Mouse (Mus musculus): ENCODE results near the gene Gm45234. TPM values are rescaled to one million over a fixed set of nuclear protein-coding genes. Genes with fewer than 3 reads are reported as not detected.
A peak's percentile ranks its signal among the peaks of the same experiment; 100 is the strongest.

Gm45234 gene
- polyA plus RNA-seq, 1 experiment, result not detected

DNA sequence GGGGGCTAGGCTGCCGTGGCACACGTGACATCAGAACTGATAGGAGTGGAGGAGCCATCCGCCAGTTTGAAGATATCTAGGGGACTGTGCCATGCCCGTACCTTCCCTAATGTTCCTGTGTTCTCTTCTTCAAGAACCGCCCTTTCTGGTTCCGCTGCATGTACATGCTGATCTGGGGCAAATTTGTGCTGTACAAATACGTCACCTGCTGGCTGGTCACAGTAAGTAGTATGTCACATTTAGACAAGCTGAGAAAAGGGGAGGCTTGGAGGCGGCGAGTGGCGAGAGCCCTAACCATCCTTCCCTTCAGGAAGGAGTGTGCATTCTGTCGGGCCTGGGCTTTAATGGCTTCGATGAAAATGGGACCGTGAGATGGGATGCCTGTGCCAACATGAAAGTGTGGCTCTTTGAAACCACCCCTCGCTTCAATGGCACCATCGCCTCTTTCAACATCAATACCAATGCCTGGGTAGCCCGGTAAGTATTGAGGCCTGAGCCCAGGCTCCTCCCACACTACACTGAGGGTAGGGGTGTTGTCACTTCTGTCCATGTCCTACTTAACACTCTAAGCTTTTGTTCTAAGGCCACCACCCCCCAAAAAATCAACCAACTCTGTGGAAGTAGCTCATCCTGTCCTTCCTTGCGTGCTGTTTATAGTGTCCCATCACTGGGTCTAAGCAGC lies 53.6 kb downstream of the Gm45234 start:
- TF ChIP-seq POLR2A (IDR thresholded peaks at IDR 0.05; ENCODE audit: low read depth, low read length), result no peak
- TF ChIP-seq CTCF (conservative IDR thresholded peaks at IDR 0.05; ENCODE audit: insufficient read depth, insufficient read length, low read depth, low read length), result 0 out of 2 replicates have a peak, but pooled peaks have one; percentile 5
- peaks cover 8% of the 10 kb centered on the region for H3K4me1 ChIP-seq (ENCODE audit: control insufficient read depth, insufficient read depth, low read length)
- no peak overlapping the region for H3K4me3 ChIP-seq (ENCODE audit: insufficient read depth, low read depth, low read length)
- peaks cover 5% of the 10 kb centered on the region for H3K36me3 ChIP-seq (ENCODE audit: control insufficient read depth, insufficient read depth, low read length)
- WGBS, result 87% methylated on average over 17 of the region's 17 CpGs
- no peak overlapping the region for H3K27ac ChIP-seq (ENCODE audit: insufficient read depth, low read depth, low read length)
- no peak for DNase-seq
- H3K27me3 ChIP-seq (replicated peaks; ENCODE audit: control insufficient read depth, insufficient read depth, low read length), result no peaks in the 10 kb centered on the region

DNA sequence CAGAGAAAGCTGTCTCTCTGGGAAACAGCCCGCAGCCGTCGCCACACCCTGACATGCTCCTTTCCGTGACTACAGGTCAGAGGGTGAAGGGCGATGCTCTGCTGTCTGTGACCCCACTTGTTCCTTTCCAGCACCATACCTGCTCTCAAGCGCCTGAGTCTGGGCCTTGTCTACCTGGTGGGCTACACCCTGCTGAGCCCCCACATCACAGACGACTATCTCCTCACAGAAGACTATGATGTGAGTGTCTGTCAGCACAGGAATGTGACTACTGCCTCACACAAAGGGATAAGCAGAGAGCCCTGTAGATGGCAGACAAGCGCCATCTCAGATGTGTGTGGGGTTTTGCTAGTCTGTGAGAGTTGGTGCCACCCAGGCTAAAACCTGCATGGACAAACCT lies 54.5 kb downstream of the Gm45234 start:
- Histone ChIP-seq H3K4me3 (ENCODE audit: insufficient read depth, low read depth, low read length) (no peak overlapping the region), H3K36me3 (ENCODE audit: control insufficient read depth, insufficient read depth, low read length) (peaks cover 5% of the 10 kb centered on the region)
- DNase-seq, result no peak

DNA sequence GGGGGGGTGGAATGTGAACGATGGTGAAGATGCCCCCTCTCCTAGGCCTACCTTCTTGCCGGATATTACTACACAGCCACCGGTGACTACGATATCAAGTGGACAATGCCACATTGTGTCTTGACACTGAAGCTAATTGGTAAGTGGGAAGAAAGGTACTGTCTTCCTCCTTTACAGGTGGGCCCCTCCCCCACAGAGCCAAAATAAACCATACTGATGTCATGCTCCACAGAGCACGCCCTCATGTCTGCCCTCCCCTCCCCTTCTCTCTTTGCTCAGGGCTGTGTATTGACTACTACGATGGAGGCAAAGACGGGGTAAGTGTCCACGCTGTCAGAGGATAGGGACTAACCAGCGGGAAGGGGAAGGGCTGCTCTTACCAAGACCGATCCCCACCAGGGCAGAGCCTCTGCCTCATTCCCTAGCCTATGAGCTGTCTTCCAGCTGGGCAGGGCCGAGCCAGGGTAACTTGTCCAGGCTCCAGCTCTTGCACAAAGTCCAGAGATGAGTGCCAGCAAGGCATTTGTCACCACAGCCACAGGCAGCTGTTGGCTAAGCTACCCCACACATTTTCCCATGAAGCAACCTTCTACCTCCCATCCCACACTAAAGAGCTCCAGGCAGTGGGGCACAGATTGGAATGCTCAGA lies 55.7 kb downstream of the Gm45234 start:
- Histone ChIP-seq H3K27me3 (replicated peaks; ENCODE audit: control insufficient read depth, insufficient read depth, low read length) (no peaks in the 10 kb centered on the region), H3K4me3 (ENCODE audit: insufficient read depth, low read depth, low read length) (no peak overlapping the region), H3K36me3 (ENCODE audit: control insufficient read depth, insufficient read depth, low read length) (peaks cover 5% of the 10 kb centered on the region), H3K4me1 (ENCODE audit: control insufficient read depth, insufficient read depth, low read length) (peaks cover 8% of the 10 kb centered on the region), H3K27ac (ENCODE audit: insufficient read depth, low read depth, low read length) (no peak overlapping the region)
- peak; percentile 80 for DNase-seq
- no peak for TF ChIP-seq CTCF (conservative IDR thresholded peaks at IDR 0.05; ENCODE audit: insufficient read depth, insufficient read length, low read depth, low read length)
- TF ChIP-seq POLR2A (IDR thresholded peaks at IDR 0.05; ENCODE audit: low read depth, low read length), result no peak
- 45% methylated on average over 11 of the region's 11 CpGs for WGBS

More for the DNA sequence above, 54.5 kb downstream of the Gm45234 start:
- Histone ChIP-seq H3K4me1 (ENCODE audit: control insufficient read depth, insufficient read depth, low read length) (peaks cover 8% of the 10 kb centered on the region), H3K27ac (ENCODE audit: insufficient read depth, low read depth, low read length) (no peak overlapping the region), H3K27me3 (replicated peaks; ENCODE audit: control insufficient read depth, insufficient read depth, low read length) (no peaks in the 10 kb centered on the region)
- TF ChIP-seq POLR2A (IDR thresholded peaks at IDR 0.05; ENCODE audit: low read depth, low read length) (no peak), CTCF (conservative IDR thresholded peaks at IDR 0.05; ENCODE audit: insufficient read depth, insufficient read length, low read depth, low read length) (0 out of 2 replicates have a peak, but pooled peaks have one; percentile 17)
- 71% methylated on average over 8 of the region's 8 CpGs for WGBS

DNA sequence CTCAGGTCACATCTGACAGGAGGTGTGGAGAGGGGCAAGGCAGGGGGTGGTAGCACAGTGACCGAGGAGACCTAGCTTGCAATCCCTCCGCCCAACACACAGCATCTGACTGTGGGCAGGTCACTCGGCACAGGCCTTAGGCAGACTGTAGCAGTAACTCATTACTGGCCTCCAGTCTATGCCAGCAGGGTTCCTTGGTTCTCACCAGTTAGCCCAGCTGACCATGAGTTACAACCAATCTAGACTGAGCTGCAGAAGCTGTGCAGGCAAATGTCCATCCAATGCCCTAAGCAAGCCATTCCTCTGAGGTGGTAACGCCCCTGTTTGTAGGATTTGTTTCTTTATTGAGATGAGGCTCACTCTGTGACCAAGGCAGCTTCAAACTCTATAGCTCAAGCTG lies 56.5 kb downstream of the Gm45234 start:
- Histone ChIP-seq H3K27me3 (replicated peaks; ENCODE audit: control insufficient read depth, insufficient read depth, low read length) (no peaks in the 10 kb centered on the region), H3K27ac (ENCODE audit: insufficient read depth, low read depth, low read length) (no peak overlapping the region), H3K4me3 (ENCODE audit: insufficient read depth, low read depth, low read length) (no peak overlapping the region), H3K36me3 (ENCODE audit: control insufficient read depth, insufficient read depth, low read length) (peaks cover 3% of the 10 kb centered on the region; the same call in 1 of the 2 replicates), H3K4me1 (ENCODE audit: control insufficient read depth, insufficient read depth, low read length) (peaks cover 13% of the 10 kb centered on the region)
- 63% methylated on average over 4 of the region's 4 CpGs for WGBS
- peak; percentile 24 for DNase-seq
- TF ChIP-seq CTCF (conservative IDR thresholded peaks at IDR 0.05; ENCODE audit: insufficient read depth, insufficient read length, low read depth, low read length) (no peak), POLR2A (IDR thresholded peaks at IDR 0.05; ENCODE audit: low read depth, low read length) (no peak)

DNA sequence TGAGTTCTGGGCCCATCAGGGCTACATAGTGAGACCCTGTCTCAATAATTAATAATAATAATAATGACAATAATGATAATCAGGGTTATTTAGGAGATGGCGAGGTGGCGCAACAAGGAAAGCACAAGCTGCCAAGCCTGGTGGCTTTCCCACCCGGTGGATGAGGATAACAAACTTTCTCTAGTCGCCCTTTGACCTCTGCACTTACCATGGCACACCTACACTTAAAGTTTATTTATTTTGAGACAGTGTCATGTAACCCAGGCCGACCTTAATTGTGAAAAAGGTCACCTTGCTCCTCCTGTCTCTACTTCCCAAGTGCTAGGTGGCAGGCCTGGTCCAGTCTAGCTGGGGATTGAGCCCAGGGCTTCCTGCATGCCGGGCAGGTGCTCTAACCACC lies 57.1 kb downstream of the Gm45234 start:
- H3K4me1 ChIP-seq (ENCODE audit: control insufficient read depth, insufficient read depth, low read length), result peaks cover 17% of the 10 kb centered on the region
- H3K27me3 ChIP-seq (replicated peaks; ENCODE audit: control insufficient read depth, insufficient read depth, low read length), result no peaks in the 10 kb centered on the region
- peaks cover 2% of the 10 kb centered on the region; the same call in 1 of the 2 replicates for H3K36me3 ChIP-seq (ENCODE audit: control insufficient read depth, insufficient read depth, low read length)
- no peak for DNase-seq
- 58% methylated on average over 6 of the region's 6 CpGs for WGBS
- no peak overlapping the region for H3K27ac ChIP-seq (ENCODE audit: insufficient read depth, low read depth, low read length)
- H3K4me3 ChIP-seq (ENCODE audit: insufficient read depth, low read depth, low read length), result no peak overlapping the region
- TF ChIP-seq CTCF (conservative IDR thresholded peaks at IDR 0.05; ENCODE audit: insufficient read depth, insufficient read length, low read depth, low read length) (no peak), POLR2A (IDR thresholded peaks at IDR 0.05; ENCODE audit: low read depth, low read length) (no peak)

DNA sequence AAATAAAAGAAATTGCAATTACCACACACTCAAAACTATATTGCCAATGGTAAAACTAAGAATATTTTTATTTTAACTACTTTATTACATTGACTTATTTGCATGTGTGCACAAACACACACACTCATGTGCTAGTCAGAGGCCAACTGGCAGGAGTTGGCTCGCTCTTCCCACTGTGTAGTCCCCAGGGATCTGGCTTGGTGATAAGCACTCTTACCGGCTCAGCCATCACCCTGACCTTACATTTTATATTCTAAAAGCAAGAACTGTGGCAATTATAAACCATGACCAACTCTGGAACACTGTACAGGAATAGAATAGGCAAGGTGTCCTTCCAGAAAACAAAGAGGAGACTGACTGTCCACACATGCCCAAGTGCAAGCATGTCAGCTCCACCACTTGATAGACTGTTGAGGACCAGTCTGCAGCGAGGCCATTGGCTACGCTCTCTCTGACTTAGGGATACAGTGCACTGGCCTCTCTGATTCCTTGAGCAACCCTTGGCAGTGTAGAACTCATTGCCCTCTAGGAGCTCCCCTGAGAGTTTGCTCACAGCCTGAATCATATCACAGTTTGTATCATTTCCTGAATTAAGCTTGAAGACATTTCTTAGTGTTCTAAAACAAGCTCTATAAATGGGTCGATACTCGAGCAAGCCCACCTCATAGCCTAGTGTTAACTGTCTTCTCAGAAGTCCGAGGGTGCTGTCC lies 59.2 kb downstream of the Gm45234 start:
- no peak for DNase-seq
- no peak for TF ChIP-seq POLR2A (IDR thresholded peaks at IDR 0.05; ENCODE audit: low read depth, low read length)
- no peak for TF ChIP-seq CTCF (conservative IDR thresholded peaks at IDR 0.05; ENCODE audit: insufficient read depth, insufficient read length, low read depth, low read length)
- WGBS, result 77% methylated on average over 7 of the region's 7 CpGs
- H3K4me3 ChIP-seq (ENCODE audit: insufficient read depth, low read depth, low read length), result no peak overlapping the region
- H3K36me3 ChIP-seq (ENCODE audit: control insufficient read depth, insufficient read depth, low read length), result no peaks in the 10 kb centered on the region
- no peaks in the 10 kb centered on the region for H3K27me3 ChIP-seq (replicated peaks; ENCODE audit: control insufficient read depth, insufficient read depth, low read length)
- no peak overlapping the region for H3K27ac ChIP-seq (ENCODE audit: insufficient read depth, low read depth, low read length)
- H3K4me1 ChIP-seq (ENCODE audit: control insufficient read depth, insufficient read depth, low read length), result peaks cover 32% of the 10 kb centered on the region

All from kidney, adult 2 months (tissue).